Comparison of ENCODE assay signal across 26 mouse cellular contexts in genomic region chr11:17170938-17171729, GRCm38 (mm10). TPM values are rescaled to one million over a fixed set of nuclear protein-coding genes. Genes with fewer than 3 reads are reported as not detected.
DNase-seq lines count a peak whose midpoint lies in the region; ATAC-seq and TF ChIP-seq lines count a peak whose summit lies in the region.
"Had no signal": no experiment of that assay in that cellular context is flagged by ENCODE, and none has a peak within 500 bp of the region (broad histone marks: within the 10 kb centered on the region; RNA-seq: fewer than 3 reads in every experiment).

No protein-coding gene starts in this region.

- peaks cover 16% of the 10 kb centered on the region; the same call in 1 of the 2 replicates for H3K4me1 ChIP-seq in lung, embryonic 14.5 days (ENCODE audit: insufficient read depth)
- peaks cover 13% of the 10 kb centered on the region; the same call in 1 of the 2 replicates for H3K4me1 ChIP-seq in lung, postnatal 0 days (ENCODE audit: insufficient read depth, low read depth, low read length)
- H3K4me1 ChIP-seq in lung, adult 2 months (ENCODE audit: control insufficient read depth, insufficient read depth, low read length) = peaks cover 25% of the 10 kb centered on the region
- peaks cover 23% of the 10 kb centered on the region for H3K4me1 ChIP-seq in brown adipose tissue, adult 24 weeks (ENCODE audit: control insufficient read depth, insufficient read depth, insufficient read length, low read length)
- H3K4me1 ChIP-seq: forebrain, embryonic 10.5 days; hindbrain, embryonic 10.5 days had no signal

- TF ChIP-seq EP300 in lung, postnatal 0 days (IDR thresholded peaks at IDR 0.05) = peak; percentile 95

- in situ Hi-C loops in Patski (cut with MboI; ENCODE audit: low pct_unique_long_range_greater_than_20kb) = no loop called here

- TF ChIP-seq CTCF in lung, embryonic 14.5 days (IDR thresholded peaks at IDR 0.05; ENCODE audit: low read depth) = no peak
- TF ChIP-seq CTCF in lung, postnatal 0 days (IDR thresholded peaks at IDR 0.05) = no peak
- TF ChIP-seq CTCF in lung, adult 2 months (IDR thresholded peaks at IDR 0.05; ENCODE audit: insufficient read depth, low read length) = no peak
- TF ChIP-seq CTCF in Patski (IDR thresholded peaks at IDR 0.05) = no peak

- peak overlapping the region; percentile 21 for H3K4me2 ChIP-seq in lung, embryonic 14.5 days
- no peak overlapping the region for H3K4me2 ChIP-seq in lung, postnatal 0 days (replicated peaks; ENCODE audit: low read depth, low read length)
- H3K4me2 ChIP-seq: forebrain, embryonic 13.5 days; heart, embryonic 12.5 days; heart, embryonic 15.5 days; hindbrain, embryonic 14.5 days had no signal

- WGBS in lung, embryonic 14.5 days = 74% methylated on average over 1 of the region's 1 CpGs
- 67% methylated on average over 1 of the region's 1 CpGs for WGBS in lung, postnatal 0 days
- WGBS in lung, adult 2 months = 77% methylated on average over 1 of the region's 1 CpGs

- POLR2A ChIA-PET in Patski (lab: Charles Lee) = no interaction called here

- no peak overlapping the region for H3K27ac ChIP-seq in lung, embryonic 14.5 days (ENCODE audit: low read depth)
- H3K27ac ChIP-seq in lung, postnatal 0 days (ENCODE audit: low read length) = peak overlapping the region; percentile 60
- peak overlapping the region; percentile 53; the same call in 1 of the 2 replicates for H3K27ac ChIP-seq in brown adipose tissue, adult 24 weeks (replicated peaks; ENCODE audit: low read depth, low read length)
- H3K27ac ChIP-seq: forebrain, embryonic 10.5 days; forebrain, embryonic 13.5 days; heart, embryonic 15.5 days; hindbrain, embryonic 10.5 days; hindbrain, embryonic 14.5 days had no signal

- TF ChIP-seq POLR2A in lung, adult 2 months (IDR thresholded peaks at IDR 0.05; ENCODE audit: borderline replicate concordance, extremely low read depth, low read depth, low read length) = no peak

- DNase-seq in lung, embryonic 14.5 days = peak; percentile 42
- DNase-seq in lung, adult 18-20 months = no peak
- DNase-seq in lung, postnatal 0 days (ENCODE audit: low spot score) = peak; percentile 91
- no peak for DNase-seq in lung, adult 2 months
- no peak for DNase-seq in Patski (ENCODE audit: low read depth, low spot score)
- no peak for DNase-seq in embryo, embryonic 10 days (ENCODE audit: low spot score)
- DNase-seq in embryo, embryonic 10.5 days (ENCODE audit: low spot score) = no peak
- DNase-seq: adrenal gland, postnatal 10 days; adrenal gland, postnatal 36 days; cerebellum, adult 11 months; cerebellum, adult 2 months; cerebellum, adult 9-11 months; cerebellum, postnatal 25 days; gastrocnemius, postnatal 14 days; heart, adult 18-20 months; heart, postnatal 10 days; heart, postnatal 36 days had no signal

- H3K36me3 ChIP-seq in lung, embryonic 14.5 days (ENCODE audit: insufficient read depth) = no peaks in the 10 kb centered on the region
- H3K36me3 ChIP-seq in lung, postnatal 0 days (ENCODE audit: insufficient read depth, low read length) = no peaks in the 10 kb centered on the region

- ATAC-seq in lung, embryonic 14.5 days (ENCODE audit: insufficient read depth) = peak; percentile 78
- ATAC-seq in lung, postnatal 0 days = peak; percentile 97
- ATAC-seq in Patski = peak; percentile 19
- ATAC-seq: CD4-positive, CD25-positive, alpha-beta regulatory T cell, adult 4 months; forebrain, embryonic 13.5 days; forebrain, embryonic 16.5 days had no signal

- H3K9me3 ChIP-seq in lung, embryonic 14.5 days (ENCODE audit: low read depth, low read length) = no peaks in the 10 kb centered on the region
- H3K9me3 ChIP-seq in lung, postnatal 0 days (ENCODE audit: low read length) = no peaks in the 10 kb centered on the region
- H3K9me3 ChIP-seq: heart, embryonic 15.5 days had no signal

- H3K4me3 ChIP-seq in lung, embryonic 14.5 days (ENCODE audit: low read depth, low read length) = no peak overlapping the region
- H3K4me3 ChIP-seq in lung, postnatal 0 days (ENCODE audit: low read depth, low read length) = no peak overlapping the region
- H3K4me3 ChIP-seq in lung, adult 2 months (replicated peaks; ENCODE audit: extremely low read depth, low read depth, low read length) = no peak overlapping the region
- H3K4me3 ChIP-seq in brown adipose tissue, adult 24 weeks (ENCODE audit: insufficient read depth, low read depth, low read length) = no peak overlapping the region
- H3K4me3 ChIP-seq: forebrain, embryonic 10.5 days; forebrain, embryonic 13.5 days; heart, embryonic 12.5 days; heart, embryonic 15.5 days; hindbrain, embryonic 10.5 days had no signal

- CTCF ChIA-PET in Patski (lab: Charles Lee) = interaction anchor here (1.1 to 4.2 kb wide), 4 partner anchors 10 to 74 kb away, joined by 3 to 15 read pairs (median 4); no protein-coding TSS in a partner anchor

- H3K9ac ChIP-seq in lung, embryonic 14.5 days = no peak overlapping the region
- no peak overlapping the region for H3K9ac ChIP-seq in lung, postnatal 0 days (replicated peaks; ENCODE audit: low read depth)
- H3K9ac ChIP-seq: forebrain, embryonic 13.5 days; heart, embryonic 12.5 days; heart, embryonic 15.5 days; hindbrain, embryonic 14.5 days had no signal

- H3K27me3 ChIP-seq in lung, embryonic 14.5 days (ENCODE audit: insufficient read depth, low read length) = no peaks in the 10 kb centered on the region
- no peaks in the 10 kb centered on the region for H3K27me3 ChIP-seq in lung, postnatal 0 days (replicated peaks; ENCODE audit: insufficient read depth, low read length)
- H3K27me3 ChIP-seq in Patski = no peaks in the 10 kb centered on the region
- H3K27me3 ChIP-seq: forebrain, embryonic 13.5 days; heart, embryonic 12.5 days; heart, embryonic 15.5 days had no signal

RNA-seq across cellular contexts. Expression of gene Wdr92, which starts 10.8 kb away (rescaled TPM):
- polyA plus RNA-seq in lung, embryonic 14.5 days (2014; fragmentation: Nextera tagmentation; extraction: Ambion mirVana) = 23.4 and 24.8 TPM in 2 replicates
- 15.7 and 16.1 TPM in 2 replicates for polyA plus RNA-seq in lung, postnatal 0 days (2015; fragmentation: Nextera tagmentation; extraction: Ambion mirVana)
- polyA plus RNA-seq in lung, adult 2 months (2012; rRNA removed) = 4.5 and 6.5 TPM in 2 replicates
- 19.8 TPM for polyA plus RNA-seq in Patski (2021)
- 21.1 and 21.2 TPM in 2 replicates for polyA plus RNA-seq in brown adipose tissue, adult 24 weeks (2012; ENCODE audit: insufficient read depth, insufficient read length, missing spikeins)

RNA-seq across cellular contexts. Expression of gene Ppp3r1, which starts 12.1 kb away (rescaled TPM):
- 85.7 and 90.0 TPM in 2 replicates for polyA plus RNA-seq in lung, embryonic 14.5 days (2014; fragmentation: Nextera tagmentation; extraction: Ambion mirVana)
- 106 and 112 TPM in 2 replicates for polyA plus RNA-seq in lung, postnatal 0 days (2015; fragmentation: Nextera tagmentation; extraction: Ambion mirVana)
- polyA plus RNA-seq in lung, adult 2 months (2012; rRNA removed) = 29.8 and 56.3 TPM in 2 replicates
- 103 TPM for polyA plus RNA-seq in Patski (2021)
- 40.5 and 45.0 TPM in 2 replicates for polyA plus RNA-seq in brown adipose tissue, adult 24 weeks (2012; ENCODE audit: insufficient read depth, insufficient read length, missing spikeins)

RNA-seq across cellular contexts. Expression of gene Pno1, which starts 40.2 kb away (rescaled TPM):
- 79.1 and 84.1 TPM in 2 replicates for polyA plus RNA-seq in lung, embryonic 14.5 days (2014; fragmentation: Nextera tagmentation; extraction: Ambion mirVana)
- 38.1 and 38.9 TPM in 2 replicates for polyA plus RNA-seq in lung, postnatal 0 days (2015; fragmentation: Nextera tagmentation; extraction: Ambion mirVana)
- polyA plus RNA-seq in lung, adult 2 months (2012; rRNA removed) = 2.7 and 3.2 TPM in 2 replicates
- 56.2 TPM for polyA plus RNA-seq in Patski (2021)
- 56.6 and 63.8 TPM in 2 replicates for polyA plus RNA-seq in brown adipose tissue, adult 24 weeks (2012; ENCODE audit: insufficient read depth, insufficient read length, missing spikeins)

Comparison
In these comparisons a context has a peak if more than half of its experiments do, and no peak if none do; other contexts are left out.
1. DNase-seq: peak in lung, embryonic 14.5 days (single experiment) and lung, postnatal 0 days (single experiment); none in lung, adult 18-20 months (0 of 2), lung, adult 2 months (single experiment), Patski (single experiment), embryo, embryonic 10 days (single experiment) and embryo, embryonic 10.5 days (single experiment).
2. ATAC-seq: peak in every context shown above with its lines; median percentile 97 in lung, postnatal 0 days; 78 in lung, embryonic 14.5 days; 19 in Patski.